13 mouse cellular contexts compared by ENCODE assay signal in the genomic region with DNA sequence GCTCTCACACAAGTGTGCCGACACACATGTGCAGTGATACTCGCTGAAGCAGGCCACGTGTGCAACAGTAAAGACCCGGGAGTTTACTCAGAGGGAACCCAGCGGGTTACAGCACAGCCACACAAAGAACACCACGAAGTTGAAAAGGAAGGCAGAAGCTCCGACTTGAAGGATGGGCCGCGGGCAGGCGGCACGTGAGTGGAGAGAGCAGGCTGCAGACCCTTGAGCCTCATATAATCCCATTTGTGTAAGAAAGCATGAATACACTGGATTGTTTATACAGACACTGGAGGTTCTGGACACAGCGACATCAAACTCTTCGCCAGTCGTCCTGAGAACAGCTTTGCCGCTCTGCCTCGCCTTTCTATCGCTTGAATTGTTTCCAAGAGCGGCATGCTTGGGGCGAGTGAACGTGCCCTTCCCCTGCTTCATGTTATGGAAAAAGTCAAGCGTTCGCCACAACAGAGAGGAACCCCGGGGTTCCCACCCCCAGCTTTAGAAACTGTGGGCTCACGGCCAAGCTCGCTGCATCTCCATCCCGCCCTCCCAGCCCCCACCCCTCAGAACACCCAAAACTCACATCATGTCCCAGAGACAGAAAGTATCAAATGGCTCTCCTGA.
A peak's percentile ranks its signal among the peaks of the same experiment; 100 is the strongest.
DNase-seq lines count a peak whose midpoint lies in the region; ATAC-seq lines count a peak whose summit lies in the region.
"Had no signal": no experiment of that assay in that cellular context is flagged by ENCODE, and none has a peak within 500 bp of the region (broad histone marks: within the 10 kb centered on the region; RNA-seq: fewer than 3 reads in every experiment).

No protein-coding gene starts in this region.

- H3K27me3 ChIP-seq in forebrain, embryonic 12.5 days: peaks cover 39% of the 10 kb centered on the region
- 0 out of 2 replicates have a peak, but pooled peaks cover 3% of the 10 kb centered on the region for H3K27me3 ChIP-seq in forebrain, embryonic 15.5 days
- H3K27me3 ChIP-seq in hindbrain, embryonic 13.5 days: peaks cover 26% of the 10 kb centered on the region
- H3K27me3 ChIP-seq in midbrain, embryonic 11.5 days (ENCODE audit: control insufficient read depth, insufficient read depth, low read length): peaks cover 3% of the 10 kb centered on the region; the same call in 1 of the 2 replicates

- ATAC-seq in forebrain, embryonic 12.5 days (ENCODE audit: low FRiP score): no peak
- no peak for ATAC-seq in forebrain, embryonic 15.5 days (replicated peaks)
- no peak for ATAC-seq in hindbrain, embryonic 13.5 days (ENCODE audit: low FRiP score)
- ATAC-seq in midbrain, embryonic 11.5 days (ENCODE audit: low FRiP score): peak; percentile 58
- ATAC-seq: lung, postnatal 0 days had no signal

- no peaks in the 10 kb centered on the region for H3K9me3 ChIP-seq in forebrain, embryonic 12.5 days
- H3K9me3 ChIP-seq in forebrain, embryonic 15.5 days: no peaks in the 10 kb centered on the region
- H3K9me3 ChIP-seq in hindbrain, embryonic 13.5 days: no peaks in the 10 kb centered on the region
- no peaks in the 10 kb centered on the region for H3K9me3 ChIP-seq in midbrain, embryonic 11.5 days (ENCODE audit: control insufficient read depth, low read length)

- H3K4me1 ChIP-seq in forebrain, embryonic 12.5 days: peaks cover 24% of the 10 kb centered on the region
- H3K4me1 ChIP-seq in forebrain, embryonic 15.5 days: peaks cover 7% of the 10 kb centered on the region; the same call in 1 of the 2 replicates
- H3K4me1 ChIP-seq in hindbrain, embryonic 13.5 days (replicated peaks): peaks cover 18% of the 10 kb centered on the region
- H3K4me1 ChIP-seq in midbrain, embryonic 11.5 days (ENCODE audit: control insufficient read depth, insufficient read depth, low read length): peaks cover 12% of the 10 kb centered on the region

- 0 out of 2 replicates have a peak overlapping the region, but pooled peaks have one; percentile 4 for H3K4me2 ChIP-seq in forebrain, embryonic 12.5 days
- H3K4me2 ChIP-seq in forebrain, embryonic 15.5 days (replicated peaks): no peak overlapping the region
- H3K4me2 ChIP-seq in hindbrain, embryonic 13.5 days: peak overlapping the region; percentile 1; the same call in 1 of the 2 replicates
- 0 out of 2 replicates have a peak overlapping the region, but pooled peaks have one; percentile 8 for H3K4me2 ChIP-seq in midbrain, embryonic 11.5 days

- peak; percentile 22 for DNase-seq in Muller cell, postnatal 12 days (ENCODE audit: inconsistent ontology term)
- DNase-seq in midbrain, embryonic 11.5 days (ENCODE audit: low spot score, missing footprints): peak; percentile 90
- DNase-seq in urinary bladder, adult 18-20 months (ENCODE audit: low spot score in 2 of 2): no peak
- DNase-seq in adrenal gland, adult (ENCODE audit: inconsistent age in 2 of 2, low spot score in 1 of 2): no peak
- DNase-seq in thymus, postnatal 0 days (ENCODE audit: low spot score): no peak
- DNase-seq: cerebellum, adult 8-10 months; gastrocnemius, adult 2 months; heart, postnatal 4 days; spleen, adult 18-20 months had no signal

- H3K36me3 ChIP-seq in forebrain, embryonic 12.5 days (replicated peaks): no peaks in the 10 kb centered on the region
- no peaks in the 10 kb centered on the region for H3K36me3 ChIP-seq in forebrain, embryonic 15.5 days
- H3K36me3 ChIP-seq in hindbrain, embryonic 13.5 days: no peaks in the 10 kb centered on the region
- H3K36me3 ChIP-seq in midbrain, embryonic 11.5 days (ENCODE audit: control insufficient read depth, insufficient read depth, low read length): no peaks in the 10 kb centered on the region

- H3K4me3 ChIP-seq in forebrain, embryonic 12.5 days (replicated peaks): no peak overlapping the region
- H3K4me3 ChIP-seq in forebrain, embryonic 15.5 days: no peak overlapping the region
- no peak overlapping the region for H3K4me3 ChIP-seq in hindbrain, embryonic 13.5 days
- H3K4me3 ChIP-seq in midbrain, embryonic 11.5 days (ENCODE audit: low read depth, low read length): no peak overlapping the region
- H3K4me3 ChIP-seq: gastrocnemius, adult 2 months had no signal

- WGBS in forebrain, embryonic 12.5 days: 40% methylated on average over 26 of the region's 26 CpGs
- WGBS in forebrain, embryonic 15.5 days: 20% methylated on average over 26 of the region's 26 CpGs
- 30% methylated on average over 26 of the region's 26 CpGs for WGBS in hindbrain, embryonic 13.5 days
- 26% methylated on average over 26 of the region's 26 CpGs for WGBS in midbrain, embryonic 11.5 days

- no peak overlapping the region for H3K9ac ChIP-seq in forebrain, embryonic 12.5 days
- H3K9ac ChIP-seq in forebrain, embryonic 15.5 days (replicated peaks): no peak overlapping the region
- no peak overlapping the region for H3K9ac ChIP-seq in hindbrain, embryonic 13.5 days
- H3K9ac ChIP-seq in midbrain, embryonic 11.5 days (ENCODE audit: low read length): no peak overlapping the region

- H3K27ac ChIP-seq in forebrain, embryonic 12.5 days: 0 out of 2 replicates have a peak overlapping the region, but pooled peaks have one; percentile 31
- H3K27ac ChIP-seq in forebrain, embryonic 15.5 days (replicated peaks): no peak overlapping the region
- no peak overlapping the region for H3K27ac ChIP-seq in hindbrain, embryonic 13.5 days
- no peak overlapping the region for H3K27ac ChIP-seq in midbrain, embryonic 11.5 days (ENCODE audit: low read depth, low read length)
- H3K27ac ChIP-seq: gastrocnemius, adult 2 months had no signal

Comparison
In these comparisons a context has a peak if more than half of its experiments do, and no peak if none do; other contexts are left out.
1. DNase-seq: peak in Muller cell, postnatal 12 days (single experiment) and midbrain, embryonic 11.5 days (single experiment); none in urinary bladder, adult 18-20 months (0 of 2), adrenal gland, adult (0 of 2) and thymus, postnatal 0 days (single experiment).